Mouse (Mus musculus) MEL (cell line): ENCODE results near the gene Brsk1.

Experiments
- CTCF ChIP-seq, 3 experiments: IDR thresholded peaks in 2 of 3; conservative IDR thresholded peaks in 1 of 3; 2 replicates each; pipeline ENCODE4 v1.5.1; 2011 to 2012; ENCODE audit warnings: low read length in 3 of 3, low read depth in 2 of 3, mild to moderate bottlenecking in 2 of 3, improper control_type of control experiment in 1 of 3, inconsistent platforms in 1 of 3, mixed read lengths in 1 of 3, moderate library complexity in 1 of 3; ENCODE audit not compliant: control insufficient read depth in 1 of 3, insufficient read depth in 1 of 3, poor library complexity in 1 of 3, severe bottlenecking in 1 of 3
- MAX ChIP-seq: IDR thresholded peaks from 2 replicates; pipeline ENCODE4 v1.6.1; 2011; ENCODE audit warnings: low read length, improper control_type of control experiment
- POLR2A ChIP-seq, 2 experiments: IDR thresholded peaks; 2 replicates each; pipeline ENCODE4 v1.6.1; 2011 to 2012; ENCODE audit warnings: low read length in 2 of 2, mild to moderate bottlenecking in 2 of 2, control low read depth in 1 of 2, improper control_type of control experiment in 1 of 2, low read depth in 1 of 2, moderate library complexity in 1 of 2; ENCODE audit not compliant: control insufficient read depth in 1 of 2, insufficient read depth in 1 of 2, poor library complexity in 1 of 2
- POLR2AphosphoS2 ChIP-seq: IDR thresholded peaks from 2 replicates; pipeline ENCODE4 v1.6.1; 2011; ENCODE audit warnings: low read length, improper control_type of control experiment
- RAD21 ChIP-seq: IDR thresholded peaks from 2 replicates; pipeline ENCODE4 v1.6.1; 2011; ENCODE audit warnings: mild to moderate bottlenecking, low read depth, low read length, improper control_type of control experiment

- TF ChIP-seq POLR2AphosphoS2 (no peak), POLR2A (IDR thresholded peaks at IDR 0.05; ENCODE audit: control insufficient read depth in 1 of 2, insufficient read depth in 1 of 2, low read depth in 1 of 2, low read length in 2 of 2, poor library complexity in 1 of 2) (no peak), CTCF (IDR thresholded peaks at IDR 0.05 in 2 of 3, conservative IDR thresholded peaks at IDR 0.05 in 1 of 3; ENCODE audit: control insufficient read depth in 1 of 3, insufficient read depth in 1 of 3, low read depth in 2 of 3, low read length in 3 of 3, poor library complexity in 1 of 3, severe bottlenecking in 1 of 3) (no peak), RAD21 (no peak), MAX (no peak)
These were observed 53.0 kb downstream of the Brsk1 start for GRCm38 (mm10) chr7:4743354-4743753.
